Mouse (Mus musculus) hindbrain, embryonic 11.5 days (tissue): ENCODE results near the gene Mitf. TPM values are rescaled to one million over a fixed set of nuclear protein-coding genes. Genes with fewer than 3 reads are reported as not detected.

ENCODE experiments used
- ATAC-seq: fragments of 200-750 bp; cut with Nextera tagmentation; 2 replicates; pipeline ENCODE4 v1.8.0; 2017; ENCODE audit warnings: mild to moderate bottlenecking, moderate TSS enrichment, moderate library complexity; ENCODE audit not compliant: low FRiP score
- DNase-seq: peaks from one replicate; pipeline ENCODE4 v3.0.0-alpha.2; 2015; ENCODE audit warnings: low spot score
- H3K27ac ChIP-seq: fragments of 300-500 bp; sonication (generic); 2 replicates; pipeline ENCODE4 v1.5.1; 2014; ENCODE audit warnings: mild to moderate bottlenecking, low read depth, low read length
- H3K27me3 ChIP-seq: fragments of 300-500 bp; sonication (generic); 2 replicates; pipeline ENCODE4 v1.6.1; 2014; ENCODE audit warnings: mild to moderate bottlenecking, low read length, moderate library complexity, mixed read lengths; ENCODE audit not compliant: control insufficient read depth, insufficient read depth
- H3K36me3 ChIP-seq: fragments of 300-500 bp; sonication (generic); 2 replicates; pipeline ENCODE4 v1.6.1; 2014; ENCODE audit warnings: mild to moderate bottlenecking, low read length, moderate library complexity, mixed read lengths; ENCODE audit not compliant: control insufficient read depth, insufficient read depth
- H3K4me1 ChIP-seq: fragments of 300-500 bp; sonication (generic); replicated peaks from 2 replicates; pipeline ENCODE4 v1.6.1; 2014; ENCODE audit warnings: low read length, mixed read lengths; ENCODE audit not compliant: control insufficient read depth, insufficient read depth
- H3K4me2 ChIP-seq: fragments of 300-500 bp; sonication (generic); replicated peaks from 2 replicates; pipeline ENCODE4 v1.6.1; 2014; ENCODE audit warnings: mild to moderate bottlenecking, low read depth, low read length
- H3K4me3 ChIP-seq: fragments of 300-500 bp; sonication (generic); 2 replicates; pipeline ENCODE4 v1.5.1; 2014; ENCODE audit warnings: low read depth, low read length
- H3K9ac ChIP-seq: fragments of 300-500 bp; sonication (generic); 2 replicates; pipeline ENCODE4 v1.6.1; 2014; ENCODE audit warnings: low read depth, low read length
- H3K9me3 ChIP-seq: fragments of 300-500 bp; sonication (generic); 2 replicates; pipeline ENCODE4 v1.6.1; 2016; ENCODE audit warnings: low read length; ENCODE audit not compliant: control insufficient read depth
- WGBS: fragments of 180-500 bp; shearing (Covaris S2); extraction: QIAGEN DNeasy Blood & Tissue Kit; methylation state at CpG from one replicate; pipeline ENCODE4 v1.1.7; 2014; 5-methylcytosine and 5-hydroxymethylcytosine counted together
- polyA plus RNA-seq: library from polyadenylated mRNA; unstranded; fragments of >200 nt; fragmentation: Nextera tagmentation; extraction: Ambion mirVana; gene quantifications from 2 replicates; pipeline ENCODE4 v1.2.1, GENCODE M21; 2014

The Mitf gene
- polyA plus RNA-seq, 1 experiment from 2014 or later = 1.2 TPM

DNA sequence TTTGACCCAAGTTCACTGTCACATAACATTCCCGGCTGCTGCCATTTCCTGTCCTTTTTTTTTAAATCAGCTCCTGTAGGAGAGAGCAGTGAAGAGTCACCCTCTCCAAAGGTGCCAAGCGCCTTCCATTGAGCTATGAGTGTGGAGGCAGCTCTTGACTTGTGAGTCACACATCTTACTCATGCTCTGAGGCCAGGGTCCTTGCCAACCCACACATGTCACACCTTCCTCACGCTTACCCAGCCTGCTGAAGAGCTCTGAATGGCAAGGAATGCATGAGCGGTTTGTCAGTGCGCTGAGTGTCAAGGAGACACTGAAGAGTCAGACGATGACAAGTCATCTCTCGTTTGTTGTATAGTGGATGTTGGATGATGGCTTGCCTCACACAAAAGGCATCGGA lies 146.0 kb downstream of the Mitf start:
- Histone ChIP-seq H3K9ac (no peak overlapping the region), H3K4me2 (no peak overlapping the region), H3K4me1 (no peaks in the 10 kb centered on the region), H3K4me3 (no peak overlapping the region), H3K27me3 (no peaks in the 10 kb centered on the region), H3K27ac (no peak overlapping the region), H3K36me3 (no peaks in the 10 kb centered on the region), H3K9me3 (no peaks in the 10 kb centered on the region)
- no peak for ATAC-seq
- DNase-seq = no peak
- 81% methylated on average over 8 of the region's 8 CpGs for WGBS

DNA sequence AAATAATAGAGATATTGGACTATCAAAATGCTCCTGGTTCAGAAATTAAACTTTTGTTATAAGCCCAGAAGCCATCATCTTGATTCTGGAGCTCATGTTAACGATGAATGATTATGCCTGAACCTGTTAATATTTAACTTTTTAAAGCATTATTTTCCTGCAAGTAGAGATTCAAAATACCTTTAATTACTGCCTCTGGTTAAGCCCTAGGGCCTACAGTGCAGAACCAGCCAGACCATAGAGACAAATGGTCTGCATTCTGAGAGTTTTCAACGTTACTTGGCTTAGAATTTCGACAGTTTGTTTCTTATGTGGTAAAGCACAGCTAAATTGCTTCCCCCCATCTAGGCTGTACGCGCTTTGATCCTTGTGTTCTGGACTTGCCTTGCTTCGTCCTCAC lies 149.3 kb downstream of the Mitf start:
- H3K9ac ChIP-seq = no peak overlapping the region
- no peaks in the 10 kb centered on the region for H3K9me3 ChIP-seq
- no peak for ATAC-seq
- H3K4me3 ChIP-seq = no peak overlapping the region
- DNase-seq = no peak
- no peak overlapping the region for H3K27ac ChIP-seq
- H3K27me3 ChIP-seq = no peaks in the 10 kb centered on the region
- H3K36me3 ChIP-seq = no peaks in the 10 kb centered on the region
- H3K4me1 ChIP-seq = no peaks in the 10 kb centered on the region
- WGBS = 89% methylated on average over 6 of the region's 6 CpGs
- H3K4me2 ChIP-seq = no peak overlapping the region

DNA sequence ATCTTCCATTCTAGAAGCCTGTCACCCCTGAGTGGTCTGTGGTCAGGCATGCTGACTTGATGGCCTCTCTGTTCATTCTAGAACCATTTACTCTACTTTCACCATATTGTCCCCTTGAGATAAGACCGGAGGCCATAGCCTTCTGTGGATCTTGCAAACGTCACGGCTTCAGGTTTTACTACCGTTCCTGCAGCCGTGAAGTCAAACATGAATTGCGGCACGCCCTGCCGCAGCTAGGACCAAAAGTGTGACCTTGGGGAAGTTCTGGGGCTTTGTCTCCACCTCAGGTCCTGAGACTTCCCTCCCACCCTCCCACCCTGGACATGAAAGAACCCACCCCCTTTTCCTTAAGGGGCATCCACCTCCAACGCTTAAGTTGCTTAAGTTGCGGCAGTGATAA lies 149.8 kb downstream of the Mitf start:
- no peaks in the 10 kb centered on the region for H3K36me3 ChIP-seq
- no peaks in the 10 kb centered on the region for H3K4me1 ChIP-seq
- DNase-seq = no peak
- no peaks in the 10 kb centered on the region for H3K9me3 ChIP-seq
- ATAC-seq = no peak
- H3K9ac ChIP-seq = no peak overlapping the region
- H3K27me3 ChIP-seq = no peaks in the 10 kb centered on the region
- WGBS = 93% methylated on average over 10 of the region's 10 CpGs
- no peak overlapping the region for H3K27ac ChIP-seq
- no peak overlapping the region for H3K4me2 ChIP-seq
- H3K4me3 ChIP-seq = no peak overlapping the region

DNA sequence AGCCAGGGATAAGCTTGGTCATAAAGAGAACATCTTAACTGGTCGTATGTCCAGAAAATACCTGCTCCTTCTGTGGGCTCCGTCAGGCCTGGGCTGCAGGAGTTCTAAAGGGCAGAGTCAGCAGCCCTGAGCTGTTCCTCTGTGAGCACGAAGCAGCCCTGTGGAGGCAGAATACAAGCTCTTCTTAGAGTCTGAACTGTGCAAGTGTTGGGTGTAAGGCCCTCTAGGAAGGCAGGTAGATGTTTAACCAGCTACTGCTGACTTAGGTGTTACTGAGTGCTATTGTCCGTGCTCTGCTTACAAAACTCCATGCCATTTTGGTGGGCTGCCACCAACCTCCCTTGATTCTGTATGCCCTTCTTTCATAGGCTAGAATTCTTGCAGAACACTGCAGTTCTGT lies 151.4 kb downstream of the Mitf start:
- H3K27ac ChIP-seq = no peak overlapping the region
- no peak overlapping the region for H3K4me2 ChIP-seq
- no peaks in the 10 kb centered on the region for H3K9me3 ChIP-seq
- no peaks in the 10 kb centered on the region for H3K27me3 ChIP-seq
- H3K4me1 ChIP-seq = no peaks in the 10 kb centered on the region
- ATAC-seq = no peak
- H3K36me3 ChIP-seq = no peaks in the 10 kb centered on the region
- WGBS = 71% methylated on average over 4 of the region's 4 CpGs
- H3K4me3 ChIP-seq = no peak overlapping the region
- no peak overlapping the region for H3K9ac ChIP-seq
- DNase-seq = no peak

DNA sequence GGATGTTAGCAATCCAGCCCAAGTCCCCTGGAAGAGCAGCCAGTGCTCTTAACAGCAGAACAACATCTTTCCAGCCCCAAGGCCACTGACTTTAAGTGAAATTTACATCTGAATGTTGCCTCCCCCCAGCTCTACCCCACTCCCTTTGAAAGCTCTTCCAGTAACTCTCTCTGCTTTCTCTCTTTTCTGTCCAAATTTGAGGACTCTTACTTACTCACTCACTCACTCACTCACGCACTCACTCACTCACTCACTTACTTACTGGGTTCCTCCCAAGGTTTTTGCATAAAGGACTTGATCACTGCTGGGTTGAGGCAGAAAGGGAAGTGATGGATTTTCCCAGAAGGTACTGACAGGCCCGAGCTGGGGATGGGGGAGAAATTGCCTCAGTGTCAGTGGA lies 154.9 kb downstream of the Mitf start:
- no peak for ATAC-seq
- Histone ChIP-seq H3K4me1 (no peaks in the 10 kb centered on the region), H3K9me3 (no peaks in the 10 kb centered on the region), H3K36me3 (no peaks in the 10 kb centered on the region), H3K9ac (no peak overlapping the region), H3K27ac (no peak overlapping the region), H3K4me3 (no peak overlapping the region), H3K4me2 (no peak overlapping the region), H3K27me3 (no peaks in the 10 kb centered on the region)
- no peak for DNase-seq
- WGBS = 27% methylated on average over 2 of the region's 2 CpGs

DNA sequence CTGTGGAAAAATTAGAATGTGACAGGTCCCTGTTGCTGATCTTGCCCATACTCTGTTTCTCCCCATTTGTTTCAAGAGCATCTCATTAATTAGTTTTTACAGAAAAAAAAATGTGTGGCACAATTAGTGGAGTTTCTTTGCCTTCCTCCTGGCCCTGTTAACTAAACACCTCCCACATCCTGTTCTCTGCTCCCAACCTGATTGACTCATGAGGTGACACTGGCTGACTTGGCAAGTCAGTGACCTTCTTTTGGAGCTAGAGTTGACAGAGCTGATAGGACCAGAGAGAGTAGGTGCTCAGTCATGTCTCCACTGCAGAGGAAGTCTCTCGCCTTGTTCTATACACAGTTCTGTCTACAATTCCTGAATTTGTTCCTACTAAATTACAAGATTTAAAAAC lies 155.5 kb downstream of the Mitf start:
- no peaks in the 10 kb centered on the region for H3K27me3 ChIP-seq
- no peaks in the 10 kb centered on the region for H3K36me3 ChIP-seq
- 87% methylated on average over 1 of the region's 1 CpGs for WGBS
- DNase-seq (no peak), ATAC-seq (no peak)
- no peak overlapping the region for H3K27ac ChIP-seq
- no peaks in the 10 kb centered on the region for H3K4me1 ChIP-seq
- H3K9ac ChIP-seq = no peak overlapping the region
- no peak overlapping the region for H3K4me2 ChIP-seq
- H3K4me3 ChIP-seq = no peak overlapping the region
- H3K9me3 ChIP-seq = no peaks in the 10 kb centered on the region

DNA sequence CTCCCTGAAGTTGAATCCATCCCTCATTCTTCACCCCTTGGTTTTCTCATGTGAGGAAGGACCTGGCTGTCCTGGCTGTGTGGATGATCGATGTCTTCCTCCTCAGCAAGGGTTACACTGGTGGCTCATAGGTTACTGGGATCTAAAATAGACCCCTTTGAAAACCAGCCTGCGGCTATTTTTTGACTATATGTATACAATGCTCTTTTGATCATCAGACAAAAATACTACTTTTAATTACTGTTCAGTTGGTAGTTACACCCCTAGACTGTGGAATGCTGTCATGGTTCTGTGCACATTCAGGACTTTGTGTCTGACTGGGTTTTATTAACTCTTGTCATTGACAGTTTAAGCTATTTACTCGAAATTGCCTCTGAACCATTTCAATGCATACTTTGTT lies 157.9 kb downstream of the Mitf start:
- H3K4me1 ChIP-seq = no peaks in the 10 kb centered on the region
- no peak overlapping the region for H3K4me3 ChIP-seq
- 73% methylated on average over 3 of the region's 3 CpGs for WGBS
- H3K36me3 ChIP-seq = no peaks in the 10 kb centered on the region
- H3K9ac ChIP-seq = no peak overlapping the region
- no peak for DNase-seq
- no peaks in the 10 kb centered on the region for H3K9me3 ChIP-seq
- no peak for ATAC-seq
- no peak overlapping the region for H3K4me2 ChIP-seq
- no peaks in the 10 kb centered on the region for H3K27me3 ChIP-seq
- H3K27ac ChIP-seq = no peak overlapping the region

DNA sequence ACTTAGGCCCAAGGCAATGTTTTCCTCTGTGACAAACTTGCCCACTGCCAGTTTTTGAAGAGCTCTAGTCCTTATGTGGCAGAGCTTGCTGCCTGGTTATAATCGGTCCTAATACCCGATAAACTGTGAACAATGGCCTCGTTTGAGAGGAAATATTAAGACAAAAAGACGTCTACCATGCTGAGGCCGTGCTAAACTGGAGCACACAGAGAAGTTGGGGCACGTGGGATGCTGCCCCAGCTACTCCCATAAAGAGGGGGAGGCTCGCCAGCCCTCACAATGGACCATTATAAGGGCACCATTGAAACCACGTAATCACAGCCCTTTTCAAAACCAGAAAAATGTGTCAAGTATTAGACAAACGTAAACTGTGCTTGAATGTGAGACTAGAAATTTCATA lies 174.8 kb downstream of the Mitf start:
- Histone ChIP-seq H3K4me1 (no peaks in the 10 kb centered on the region), H3K9ac (no peak overlapping the region), H3K27ac (no peak overlapping the region), H3K36me3 (no peaks in the 10 kb centered on the region), H3K4me3 (no peak overlapping the region), H3K9me3 (no peaks in the 10 kb centered on the region), H3K27me3 (no peaks in the 10 kb centered on the region), H3K4me2 (no peak overlapping the region)
- DNase-seq (no peak), ATAC-seq (no peak)
- WGBS = 59% methylated on average over 9 of the region's 9 CpGs

DNA sequence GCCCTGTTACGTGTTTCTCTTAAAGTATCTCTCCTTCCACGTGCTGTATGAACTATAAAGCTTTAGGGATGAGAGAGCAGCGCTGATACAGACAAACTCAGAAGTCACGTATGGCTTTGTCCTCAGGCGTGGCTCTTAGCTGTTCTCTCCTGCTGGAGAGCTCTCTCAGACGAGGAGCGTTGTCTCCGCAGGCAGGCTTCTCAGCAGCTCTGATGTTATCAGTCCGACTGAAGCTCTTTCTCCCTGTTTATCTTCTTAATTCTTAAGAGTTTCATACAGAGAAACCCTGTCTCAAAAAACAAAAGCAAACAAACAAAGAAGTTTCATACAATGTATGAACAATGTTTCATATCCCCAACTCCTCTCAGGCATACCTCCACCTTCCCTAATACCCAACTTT lies 178.8 kb downstream of the Mitf start:
- Histone ChIP-seq H3K36me3 (no peaks in the 10 kb centered on the region), H3K27me3 (no peaks in the 10 kb centered on the region), H3K27ac (no peak overlapping the region), H3K9ac (no peak overlapping the region), H3K9me3 (no peaks in the 10 kb centered on the region), H3K4me3 (no peak overlapping the region), H3K4me2 (no peak overlapping the region), H3K4me1 (no peaks in the 10 kb centered on the region)
- WGBS = 79% methylated on average over 9 of the region's 9 CpGs
- ATAC-seq (no peak), DNase-seq (no peak)
